Comparison of ENCODE assay signal across 8 mouse cellular contexts in genomic region chr1:184394559-184395194, GRCm38 (mm10).
A peak's percentile ranks its signal among the peaks of the same experiment; 100 is the strongest.
DNase-seq lines count a peak whose midpoint lies in the region; ATAC-seq and TF ChIP-seq lines count a peak whose summit lies in the region.
"Had no signal": no experiment of that assay in that cellular context is flagged by ENCODE, and none has a peak within 500 bp of the region (broad histone marks: within the 10 kb centered on the region; RNA-seq: fewer than 3 reads in every experiment).

No protein-coding gene starts in this region.

- H3K27ac ChIP-seq in hindbrain, embryonic 16.5 days (ENCODE audit: low read depth, low read length): no peak overlapping the region
- H3K27ac ChIP-seq in hindbrain, embryonic 10.5 days: no peak overlapping the region
- H3K27ac ChIP-seq in testis, adult 2 months (ENCODE audit: control insufficient read depth, insufficient read depth, low read depth, low read length): no peak overlapping the region

- H3K9me3 ChIP-seq in hindbrain, embryonic 16.5 days (ENCODE audit: control insufficient read depth, low read length): no peaks in the 10 kb centered on the region; the same call in 1 of the 2 replicates
- no peaks in the 10 kb centered on the region for H3K9me3 ChIP-seq in hindbrain, embryonic 10.5 days

- no peaks in the 10 kb centered on the region for H3K36me3 ChIP-seq in hindbrain, embryonic 16.5 days (ENCODE audit: control insufficient read depth, insufficient read depth, low read length)
- H3K36me3 ChIP-seq in hindbrain, embryonic 10.5 days: no peaks in the 10 kb centered on the region
- no peaks in the 10 kb centered on the region for H3K36me3 ChIP-seq in testis, adult 2 months (ENCODE audit: control insufficient read depth, insufficient read depth, low read length)

- TF ChIP-seq POLR2A in testis, adult 2 months (IDR thresholded peaks at IDR 0.05; ENCODE audit: control insufficient read depth, low read depth, low read length): no peak

- no peak for ATAC-seq in hindbrain, embryonic 16.5 days
- ATAC-seq: midbrain, embryonic 16.5 days had no signal

- H3K4me1 ChIP-seq in hindbrain, embryonic 16.5 days (ENCODE audit: control insufficient read depth, insufficient read depth, low read depth, low read length): no peaks in the 10 kb centered on the region
- H3K4me1 ChIP-seq in hindbrain, embryonic 10.5 days (replicated peaks): no peaks in the 10 kb centered on the region
- H3K4me1 ChIP-seq in testis, adult 2 months (ENCODE audit: control insufficient read depth, insufficient read depth, low read length): peaks cover 5% of the 10 kb centered on the region; the same call in 1 of the 2 replicates

- WGBS in hindbrain, embryonic 16.5 days: 74% methylated on average over 12 of the region's 12 CpGs
- 81% methylated on average over 12 of the region's 12 CpGs for WGBS in hindbrain, embryonic 10.5 days

- no peak overlapping the region for H3K9ac ChIP-seq in hindbrain, embryonic 16.5 days (ENCODE audit: low read depth, low read length)

- H3K4me3 ChIP-seq in hindbrain, embryonic 16.5 days (ENCODE audit: low read length): no peak overlapping the region
- H3K4me3 ChIP-seq in hindbrain, embryonic 10.5 days: no peak overlapping the region
- H3K4me3 ChIP-seq in testis, adult 2 months (ENCODE audit: control insufficient read depth, low read depth, low read length): peak overlapping the region; percentile 30; the same call in 1 of the 2 replicates

- 0 out of 2 replicates have a peak overlapping the region, but pooled peaks have one; percentile 3 for H3K4me2 ChIP-seq in hindbrain, embryonic 16.5 days (ENCODE audit: low read length)

- no peaks in the 10 kb centered on the region for H3K27me3 ChIP-seq in hindbrain, embryonic 16.5 days (replicated peaks; ENCODE audit: control insufficient read depth, insufficient read depth, low read length)
- no peaks in the 10 kb centered on the region for H3K27me3 ChIP-seq in hindbrain, embryonic 10.5 days (ENCODE audit: insufficient read depth, poor library complexity, severe bottlenecking)
- no peaks in the 10 kb centered on the region for H3K27me3 ChIP-seq in testis, adult 2 months (ENCODE audit: control insufficient read depth, insufficient read depth, low read length)

- TF ChIP-seq CTCF in testis, adult 2 months (IDR thresholded peaks at IDR 0.05; ENCODE audit: control insufficient read depth, insufficient read depth, insufficient replicate concordance, low read depth, low read length): no peak

- no peak for DNase-seq in hindbrain, embryonic 10.5 days (ENCODE audit: low spot score)
- DNase-seq in testis, postnatal 10 days (ENCODE audit: low spot score): no peak
- DNase-seq in induced T-regulatory cell, adult 2 months (ENCODE audit: low read depth): peak; percentile 6
- DNase-seq in urinary bladder, adult 2 months (ENCODE audit: low spot score): no peak
- no peak for DNase-seq in cerebellum, postnatal 4 days (ENCODE audit: low spot score in 2 of 2)
